Mouse (Mus musculus) heart, embryonic 16.5 days (tissue): ENCODE measurements around the gene Galr2. TPM values are rescaled to one million over a fixed set of nuclear protein-coding genes. Genes with fewer than 3 reads are reported as not detected.

ENCODE experiments used
- ATAC-seq: fragments of 200-750 bp; cut with Nextera tagmentation; replicated peaks from 2 replicates; pipeline ENCODE4 v1.8.0; 2017; ENCODE audit warnings: moderate number of reproducible peaks; ENCODE audit not compliant: insufficient read depth, low FRiP score; ENCODE audit errors: extremely low read depth
- H3K27ac ChIP-seq: fragments of 300-500 bp; sonication (generic); 2 replicates; pipeline ENCODE4 v1.5.1; 2014; ENCODE audit warnings: mild to moderate bottlenecking, low read length, control low read depth, moderate library complexity
- H3K27me3 ChIP-seq: fragments of 300-500 bp; sonication (generic); 2 replicates; pipeline ENCODE4 v1.6.1; 2014; ENCODE audit warnings: low read length, mixed read lengths; ENCODE audit not compliant: control insufficient read depth, insufficient read depth
- H3K36me3 ChIP-seq: fragments of 300-500 bp; sonication (generic); 2 replicates; pipeline ENCODE4 v1.6.1; 2014; ENCODE audit not compliant: control insufficient read depth, insufficient read depth
- H3K4me1 ChIP-seq: fragments of 300-500 bp; sonication (generic); 2 replicates; pipeline ENCODE4 v1.6.1; 2014; ENCODE audit warnings: low read length, mixed read lengths; ENCODE audit not compliant: control insufficient read depth, insufficient read depth
- H3K4me2 ChIP-seq: fragments of 300-500 bp; sonication (generic); 2 replicates; pipeline ENCODE4 v1.6.1; 2014; ENCODE audit warnings: low read depth, mild to moderate bottlenecking, control low read depth, low read length
- H3K4me3 ChIP-seq: fragments of 300-500 bp; sonication (generic); 2 replicates; pipeline ENCODE4 v1.5.1; 2014; ENCODE audit warnings: mild to moderate bottlenecking, control low read depth, low read length
- H3K9ac ChIP-seq: fragments of 300-500 bp; sonication (generic); 2 replicates; pipeline ENCODE4 v1.6.1; 2014; ENCODE audit warnings: low read length, control low read depth
- H3K9me3 ChIP-seq: fragments of 300-500 bp; sonication (generic); replicated peaks from 2 replicates; pipeline ENCODE4 v1.6.1; 2016; ENCODE audit warnings: low read length; ENCODE audit not compliant: control insufficient read depth
- WGBS: fragments of 180-500 bp; shearing (Covaris S2); extraction: QIAGEN DNeasy Blood & Tissue Kit; methylation state at CpG from one replicate; pipeline ENCODE4 v1.1.7; 2014; 5-methylcytosine and 5-hydroxymethylcytosine counted together
- polyA plus RNA-seq: library from polyadenylated mRNA; unstranded; fragments of >200 nt; fragmentation: Nextera tagmentation; extraction: Ambion mirVana; gene quantifications from 2 replicates; pipeline ENCODE4 v1.2.1, GENCODE M21; 2015

Galr2 gene
- polyA plus RNA-seq, 1 experiment from 2014 or later = 0.11 TPM

- H3K9ac ChIP-seq = peak within 1 kb of the TSS; percentile 85
- H3K27me3 ChIP-seq = no peaks in the 10 kb centered on the region
- peaks cover 8% of the 10 kb centered on the region for H3K4me1 ChIP-seq
- H3K4me2 ChIP-seq = peak within 1 kb of the TSS; percentile 95
- peaks cover 26% of the 10 kb centered on the region for H3K36me3 ChIP-seq
- 0 out of 2 replicates have a peak, but pooled peaks cover 3% of the 10 kb centered on the region for H3K9me3 ChIP-seq
- peak within 1 kb of the TSS; percentile 77 for H3K4me3 ChIP-seq
- 81% methylated on average over 10 of the region's 10 CpGs for WGBS
- ATAC-seq = no peak
- H3K27ac ChIP-seq = peak within 1 kb of the TSS; percentile 47; the same call in 1 of the 2 replicates
Measured at GRCm38 (mm10) chr11:116307019-116307725, 26.4 kb downstream of the Galr2 start, which contains the start of gene Exoc7. Gene Exoc7, minus strand, starts transcription at chr11:116307233.

DNA sequence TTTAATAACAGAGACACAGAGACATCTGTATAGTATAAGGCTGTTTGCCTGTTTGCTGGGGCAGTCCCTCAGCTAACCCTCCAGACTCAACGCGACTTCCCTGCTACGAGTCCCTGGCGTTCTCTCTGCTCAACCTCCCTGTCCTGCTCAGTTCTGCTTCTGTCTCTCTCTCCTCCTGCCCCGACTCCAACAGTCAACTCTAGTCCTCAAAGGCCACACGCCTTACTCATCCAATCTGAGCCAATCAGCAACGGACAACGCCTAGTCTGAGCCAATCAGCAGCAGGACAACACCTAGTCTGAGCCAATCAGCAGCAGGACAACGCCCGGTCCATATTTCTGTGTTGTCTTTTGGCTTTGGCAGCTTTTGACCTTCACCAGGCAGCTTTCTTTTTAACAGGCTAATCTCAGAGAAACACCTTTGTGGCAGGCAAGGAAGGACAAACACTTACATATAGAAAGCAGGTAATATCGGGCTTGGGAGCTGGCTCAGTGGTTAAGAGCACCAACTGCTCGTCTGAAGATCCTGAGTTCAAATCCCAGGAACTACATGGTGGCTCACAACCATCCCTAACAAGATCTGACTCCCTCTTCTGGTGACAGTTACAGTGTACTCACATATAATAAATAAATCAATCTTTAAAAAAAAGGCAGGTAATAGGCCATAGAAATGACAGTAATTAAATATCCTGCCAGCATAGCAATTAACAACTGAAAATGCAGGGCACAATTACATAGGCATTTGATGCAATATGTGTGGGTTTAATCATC lies 27.2 kb downstream of the Galr2 start:
- no peak overlapping the region for H3K4me3 ChIP-seq
- WGBS = 89% methylated on average over 12 of the region's 12 CpGs
- 0 out of 2 replicates have a peak, but pooled peaks cover 3% of the 10 kb centered on the region for H3K9me3 ChIP-seq
- peaks cover 20% of the 10 kb centered on the region for H3K36me3 ChIP-seq
- H3K27ac ChIP-seq = no peak overlapping the region
- H3K4me2 ChIP-seq = no peak overlapping the region
- H3K4me1 ChIP-seq = peaks cover 8% of the 10 kb centered on the region
- no peaks in the 10 kb centered on the region for H3K27me3 ChIP-seq
- ATAC-seq = no peak
- H3K9ac ChIP-seq = no peak overlapping the region

DNA sequence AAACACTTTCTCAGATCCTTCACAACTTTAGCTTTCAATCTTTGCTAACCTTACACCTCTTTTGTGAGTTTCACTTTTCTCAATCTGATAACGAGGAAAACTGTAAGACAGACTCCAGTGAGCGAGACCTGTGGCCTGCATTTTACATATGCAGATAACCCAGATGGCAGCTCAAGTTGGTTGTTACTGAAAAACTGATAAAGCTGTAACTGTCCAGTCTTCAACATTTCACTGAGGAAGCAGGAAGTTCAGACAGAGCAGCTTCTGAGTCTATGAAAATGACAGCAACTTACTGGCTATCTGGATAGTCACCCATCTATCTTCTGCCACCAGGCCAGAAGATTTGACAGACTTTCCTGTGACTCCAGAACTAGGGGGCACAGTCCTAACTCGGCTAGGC lies 28.9 kb downstream of the Galr2 start:
- no peak for ATAC-seq
- Histone ChIP-seq H3K4me2 (no peak overlapping the region), H3K27me3 (no peaks in the 10 kb centered on the region), H3K36me3 (peaks cover 7% of the 10 kb centered on the region; the same call in 1 of the 2 replicates), H3K27ac (no peak overlapping the region), H3K4me1 (peaks cover 8% of the 10 kb centered on the region), H3K9ac (no peak overlapping the region), H3K9me3 (0 out of 2 replicates have a peak, but pooled peaks cover 3% of the 10 kb centered on the region), H3K4me3 (no peak overlapping the region)
- WGBS = 57% methylated on average over 3 of the region's 3 CpGs

GRCm38 (mm10) chr11:116311169-116311568 lies 30.4 kb downstream of the Galr2 start:
- ATAC-seq = no peak
- H3K9me3 ChIP-seq = no peaks in the 10 kb centered on the region
- H3K27me3 ChIP-seq = no peaks in the 10 kb centered on the region
- H3K4me1 ChIP-seq = peaks cover 3% of the 10 kb centered on the region; the same call in 1 of the 2 replicates
- H3K9ac ChIP-seq = no peak overlapping the region
- 34% methylated on average over 8 of the region's 8 CpGs for WGBS
- no peak overlapping the region for H3K4me2 ChIP-seq
- H3K36me3 ChIP-seq = no peaks in the 10 kb centered on the region
- no peak overlapping the region for H3K4me3 ChIP-seq
- no peak overlapping the region for H3K27ac ChIP-seq

DNA sequence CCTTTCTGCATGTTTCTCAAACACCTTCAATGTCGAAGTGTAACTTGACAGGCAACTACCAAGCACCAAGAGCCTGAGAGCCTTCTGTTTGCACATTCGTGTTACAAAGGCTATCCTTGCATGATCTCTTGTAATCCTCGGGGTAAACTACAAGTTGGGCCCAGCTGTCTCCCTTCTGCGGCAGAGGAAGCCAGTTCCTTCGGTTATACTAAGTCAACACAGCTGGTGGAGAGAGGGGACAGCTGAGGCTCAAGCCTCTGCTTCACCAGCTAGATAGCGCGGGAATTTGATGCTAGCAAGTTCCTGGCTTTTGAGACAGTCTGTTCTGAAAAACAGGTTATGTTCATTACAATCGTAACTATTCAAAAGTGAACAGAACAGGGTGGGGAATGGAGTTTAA lies 31.6 kb downstream of the Galr2 start:
- Histone ChIP-seq H3K27ac (no peak overlapping the region; the same call in 1 of the 2 replicates), H3K4me2 (no peak overlapping the region), H3K9ac (no peak overlapping the region), H3K4me3 (no peak overlapping the region), H3K4me1 (no peaks in the 10 kb centered on the region), H3K9me3 (no peaks in the 10 kb centered on the region), H3K27me3 (no peaks in the 10 kb centered on the region), H3K36me3 (no peaks in the 10 kb centered on the region)
- ATAC-seq = no peak
- 45% methylated on average over 8 of the region's 8 CpGs for WGBS

DNA sequence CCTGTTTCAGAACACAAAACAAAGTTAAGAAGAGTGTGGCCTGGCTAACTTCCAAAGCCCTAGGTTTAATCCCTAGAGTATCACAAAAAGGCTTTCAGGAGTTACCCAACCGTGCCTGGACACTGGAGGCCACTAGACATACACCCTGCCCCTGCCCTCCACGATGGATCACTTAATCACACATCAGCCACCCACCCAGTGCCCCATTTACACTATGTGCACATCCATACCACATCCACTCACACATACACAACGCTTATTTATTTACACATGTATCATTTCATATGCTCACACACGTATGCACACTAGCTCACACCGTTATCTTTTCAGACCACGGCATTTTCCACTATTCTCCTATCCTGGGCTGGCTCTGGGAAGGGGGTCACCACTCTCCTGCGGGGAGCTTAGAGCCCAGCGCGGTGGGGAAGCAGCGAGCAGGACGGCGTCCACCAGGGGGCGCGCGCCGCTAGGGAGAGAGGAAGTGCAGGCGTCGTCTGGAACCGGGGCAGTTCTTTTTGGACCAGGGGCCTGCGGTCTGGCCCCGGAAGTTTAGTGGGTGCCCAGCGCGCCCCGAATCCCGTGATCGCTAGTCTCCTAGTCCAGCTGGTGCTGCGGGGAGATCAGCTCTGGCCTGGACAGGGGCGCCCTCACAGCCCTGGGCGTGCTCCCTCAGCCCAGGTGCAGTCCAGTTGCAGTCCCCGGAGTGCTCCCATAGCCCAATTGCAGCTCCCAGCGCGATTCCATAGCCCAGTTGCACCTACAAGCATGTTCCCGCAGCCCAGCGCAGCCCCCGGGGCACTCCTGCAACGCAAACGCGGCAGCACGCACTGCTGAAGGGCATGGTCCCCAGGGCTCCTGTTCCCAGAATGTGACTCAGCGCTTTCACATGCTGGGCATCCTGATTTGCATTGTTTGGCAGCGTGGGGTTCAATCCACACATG lies 38.2 kb downstream of the Galr2 start:
- H3K9me3 ChIP-seq = no peaks in the 10 kb centered on the region
- H3K27me3 ChIP-seq = no peaks in the 10 kb centered on the region
- under 1% methylated on average over 41 of the region's 41 CpGs for WGBS
- peak overlapping the region; percentile 53 for H3K4me3 ChIP-seq
- 0 out of 2 replicates have a peak, but pooled peaks cover 5% of the 10 kb centered on the region for H3K4me1 ChIP-seq
- H3K9ac ChIP-seq = peak overlapping the region; percentile 77
- no peaks in the 10 kb centered on the region for H3K36me3 ChIP-seq
- H3K4me2 ChIP-seq = peak overlapping the region; percentile 95
- H3K27ac ChIP-seq = no peak overlapping the region
- peak; percentile 85 for ATAC-seq

DNA sequence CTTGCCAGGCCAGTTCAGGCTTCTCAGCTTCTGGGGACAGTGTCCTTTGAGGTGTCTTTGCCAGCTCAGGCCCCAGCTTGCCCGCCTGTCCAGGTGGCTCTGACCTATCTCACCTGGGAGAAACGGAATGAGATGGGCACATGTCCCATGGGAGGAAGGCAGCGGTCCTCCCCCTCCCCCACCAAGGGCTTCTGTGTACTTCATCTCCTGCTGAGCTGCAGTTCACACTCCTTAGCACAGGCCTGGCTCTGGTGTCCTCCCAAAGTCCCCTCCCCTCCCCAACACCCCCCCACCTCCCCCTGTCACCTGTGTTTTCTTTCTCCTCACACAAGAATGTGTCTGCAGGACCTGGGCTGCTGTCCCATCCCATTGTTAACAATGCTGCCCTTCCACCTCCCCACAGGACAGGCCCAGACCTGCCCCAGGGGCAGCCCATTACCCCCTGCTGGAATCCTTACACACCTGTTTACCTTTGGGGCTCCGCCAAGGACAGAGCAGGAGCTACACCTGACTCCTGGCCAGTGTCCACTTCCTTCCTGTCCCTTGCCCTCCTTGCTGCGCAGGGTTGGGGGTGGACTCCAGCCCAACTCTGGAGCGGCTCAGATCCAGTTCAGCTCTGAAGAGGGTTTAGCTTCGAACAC lies 46.3 kb downstream of the Galr2 start:
- Histone ChIP-seq H3K9ac (no peak overlapping the region), H3K4me2 (no peak overlapping the region), H3K4me1 (peaks cover 3% of the 10 kb centered on the region; the same call in 1 of the 2 replicates), H3K4me3 (no peak overlapping the region), H3K9me3 (no peaks in the 10 kb centered on the region), H3K27me3 (no peaks in the 10 kb centered on the region), H3K36me3 (no peaks in the 10 kb centered on the region), H3K27ac (no peak overlapping the region)
- ATAC-seq = no peak
- WGBS = 69% methylated on average over 7 of the region's 7 CpGs
